Mouse (Mus musculus) thymus, adult 2 months (tissue): ENCODE measurements at regions not wholly inside any gene's neighbourhood (a gene's known extent, or its start where the extent isn't known, plus 50 kb on each side); places are given as distances from the start of the nearest gene placed in this dataset.

Experiments used
- DNase-seq: peaks from one replicate; pipeline ENCODE4 v3.0.0; 2021
- H3K27ac ChIP-seq: fragments of 200-500 bp; 2 replicates; pipeline ENCODE4 v1.5.1; 2012; ENCODE audit warnings: low read length, control low read depth; ENCODE audit not compliant: control insufficient read depth, insufficient read depth
- H3K27me3 ChIP-seq: fragments of 200-500 bp; 2 replicates; pipeline ENCODE4 v1.6.1; 2012; ENCODE audit warnings: mild to moderate bottlenecking, low read length, moderate library complexity, mixed read lengths; ENCODE audit not compliant: control insufficient read depth, insufficient read depth
- H3K36me3 ChIP-seq: fragments of 200-500 bp; 2 replicates; pipeline ENCODE4 v1.6.1; 2012; ENCODE audit warnings: mild to moderate bottlenecking, low read length, moderate library complexity; ENCODE audit not compliant: control insufficient read depth, insufficient read depth
- H3K4me1 ChIP-seq: fragments of 200-500 bp; replicated peaks from 2 replicates; pipeline ENCODE4 v1.6.1; 2012; ENCODE audit warnings: low read length; ENCODE audit not compliant: control insufficient read depth, insufficient read depth
- H3K4me3 ChIP-seq: fragments of 200-500 bp; 2 replicates; pipeline ENCODE4 v1.5.1; 2012; ENCODE audit warnings: mild to moderate bottlenecking, low read length, control low read depth, moderate library complexity; ENCODE audit not compliant: control insufficient read depth, insufficient read depth
- CTCF ChIP-seq: fragments of 200-500 bp; IDR thresholded peaks from 2 replicates; pipeline ENCODE4 v1.5.1; 2012; ENCODE audit warnings: mild to moderate bottlenecking, control low read depth, low read length, moderate library complexity, borderline replicate concordance; ENCODE audit not compliant: control insufficient read depth, poor library complexity, insufficient read depth; ENCODE audit errors: extremely low read depth
- POLR2A ChIP-seq: fragments of 200-500 bp; IDR thresholded peaks from 2 replicates; pipeline ENCODE4 v1.6.1; 2012; ENCODE audit warnings: mild to moderate bottlenecking, low read length, control low read depth, moderate library complexity; ENCODE audit not compliant: control insufficient read depth, poor library complexity, insufficient read depth; ENCODE audit errors: extremely low read depth
- WGBS: fragments of 180-500 bp; shearing (Covaris S2); methylation state at CpG from one replicate; pipeline ENCODE4 v1.1.7; 2018; 5-methylcytosine and 5-hydroxymethylcytosine counted together

GRCm38 (mm10) chr11:48525517-48525916 is 274.6 kb upstream of the Rack1 start:
- H3K36me3 ChIP-seq = no peaks in the 10 kb centered on the region
- TF ChIP-seq POLR2A (no peak), CTCF (no peak)
- no peak overlapping the region for H3K4me3 ChIP-seq
- no peak for DNase-seq
- 86% methylated on average over 5 of the region's 5 CpGs for WGBS
- H3K4me1 ChIP-seq = no peaks in the 10 kb centered on the region
- H3K27me3 ChIP-seq = no peaks in the 10 kb centered on the region
- no peak overlapping the region for H3K27ac ChIP-seq

- no peaks in the 10 kb centered on the region for H3K4me1 ChIP-seq
- H3K36me3 ChIP-seq = no peaks in the 10 kb centered on the region
- WGBS = 97% methylated on average over 3 of the region's 3 CpGs
These were observed 293.2 kb upstream of the Rack1 start for GRCm38 (mm10) chr11:48506886-48507285.

GRCm38 (mm10) chr11:48502011-48502806 is 297.9 kb upstream of the Rack1 start:
- H3K27me3 ChIP-seq = no peaks in the 10 kb centered on the region
- DNase-seq = no peak

More at GRCm38 (mm10) chr11:48506886-48507285, 293.2 kb upstream of the Rack1 start:
- TF ChIP-seq CTCF (no peak), POLR2A (no peak)
- Histone ChIP-seq H3K27me3 (no peaks in the 10 kb centered on the region), H3K4me3 (no peak overlapping the region), H3K27ac (no peak overlapping the region)
- no peak for DNase-seq

GRCm38 (mm10) chr11:48499057-48499456 is 301.1 kb upstream of the Rack1 start:
- Histone ChIP-seq H3K36me3 (no peaks in the 10 kb centered on the region), H3K4me3 (no peak overlapping the region), H3K27me3 (no peaks in the 10 kb centered on the region), H3K27ac (no peak overlapping the region), H3K4me1 (no peaks in the 10 kb centered on the region)
- WGBS = 60% methylated on average over 1 of the region's 1 CpGs
- DNase-seq = no peak
- TF ChIP-seq POLR2A = no peak
- TF ChIP-seq CTCF = no peak

More at GRCm38 (mm10) chr11:48502011-48502806, 297.9 kb upstream of the Rack1 start:
- TF ChIP-seq CTCF (no peak), POLR2A (no peak)
- Histone ChIP-seq H3K4me3 (no peak overlapping the region), H3K4me1 (no peaks in the 10 kb centered on the region), H3K36me3 (no peaks in the 10 kb centered on the region), H3K27ac (no peak overlapping the region)
- WGBS = 77% methylated on average over 10 of the region's 10 CpGs

- DNase-seq = no peak
- no peaks in the 10 kb centered on the region for H3K4me1 ChIP-seq
- H3K27me3 ChIP-seq = no peaks in the 10 kb centered on the region
- WGBS = 73% methylated on average over 1 of the region's 1 CpGs
- H3K36me3 ChIP-seq = no peaks in the 10 kb centered on the region
- no peak overlapping the region for H3K27ac ChIP-seq
- TF ChIP-seq POLR2A = no peak
- no peak for TF ChIP-seq CTCF
- no peak overlapping the region for H3K4me3 ChIP-seq
These were observed 311.8 kb upstream of the Rack1 start for GRCm38 (mm10) chr11:48488308-48488707.

GRCm38 (mm10) chr11:48464036-48464435 is 336.1 kb upstream of the Rack1 start:
- no peak for DNase-seq
- 84% methylated on average over 4 of the region's 4 CpGs for WGBS
- no peak overlapping the region for H3K4me3 ChIP-seq
- no peaks in the 10 kb centered on the region for H3K27me3 ChIP-seq
- H3K4me1 ChIP-seq = no peaks in the 10 kb centered on the region
- TF ChIP-seq POLR2A = no peak
- TF ChIP-seq CTCF = no peak
- no peaks in the 10 kb centered on the region for H3K36me3 ChIP-seq
- no peak overlapping the region for H3K27ac ChIP-seq

GRCm38 (mm10) chr11:48449883-48450282 is 350.2 kb upstream of the Rack1 start:
- H3K27ac ChIP-seq = no peak overlapping the region
- TF ChIP-seq CTCF (no peak), POLR2A (no peak)
- no peaks in the 10 kb centered on the region for H3K36me3 ChIP-seq
- H3K4me1 ChIP-seq = no peaks in the 10 kb centered on the region
- 97% methylated on average over 1 of the region's 1 CpGs for WGBS
- no peaks in the 10 kb centered on the region for H3K27me3 ChIP-seq
- no peak overlapping the region for H3K4me3 ChIP-seq
- no peak for DNase-seq
